Mouse (Mus musculus) kidney, embryonic 16.5 days (tissue): ENCODE results near the gene B4galnt4. TPM values are rescaled to one million over a fixed set of nuclear protein-coding genes. Genes with fewer than 3 reads are reported as not detected.
"Not testable (repeated sequence)": the region's sequence is repeated elsewhere in the genome, so short reads cannot be mapped to it uniquely, and the experiment has no call there.

Experiments used
- ATAC-seq: fragments of 200-750 bp; cut with Nextera tagmentation; 2 replicates; pipeline ENCODE4 v1.8.0; 2017; ENCODE audit warnings: moderate TSS enrichment; ENCODE audit not compliant: low FRiP score, low TSS enrichment
- H3K27ac ChIP-seq: fragments of 300-500 bp; sonication (generic); 2 replicates; pipeline ENCODE4 v1.5.1; 2014; ENCODE audit warnings: low read length
- H3K27me3 ChIP-seq: fragments of 300-500 bp; sonication (generic); 2 replicates; pipeline ENCODE4 v1.6.1; 2014; ENCODE audit warnings: low read length, control low read depth, mixed read lengths; ENCODE audit not compliant: insufficient read depth
- H3K36me3 ChIP-seq: fragments of 300-500 bp; sonication (generic); 2 replicates; pipeline ENCODE4 v1.6.1; 2014; ENCODE audit warnings: low read length, control low read depth, mixed read lengths; ENCODE audit not compliant: insufficient read depth
- H3K4me1 ChIP-seq: fragments of 300-500 bp; sonication (generic); 2 replicates; pipeline ENCODE4 v1.6.1; 2014; ENCODE audit warnings: low read length, control low read depth, mixed read lengths; ENCODE audit not compliant: insufficient read depth
- H3K4me2 ChIP-seq: fragments of 300-500 bp; sonication (generic); replicated peaks from 2 replicates; pipeline ENCODE4 v1.6.1; 2014; ENCODE audit warnings: low read depth, low read length
- H3K4me3 ChIP-seq: fragments of 300-500 bp; sonication (generic); 2 replicates; pipeline ENCODE4 v1.5.1; 2014; ENCODE audit warnings: mild to moderate bottlenecking, low read length
- H3K9ac ChIP-seq: fragments of 300-500 bp; sonication (generic); replicated peaks from 2 replicates; pipeline ENCODE4 v1.6.1; 2014; ENCODE audit warnings: low read length
- H3K9me3 ChIP-seq: fragments of 300-500 bp; sonication (generic); 2 replicates; pipeline ENCODE4 v1.6.1; 2016; ENCODE audit warnings: low read length, control low read depth
- WGBS: fragments of 180-500 bp; shearing (Covaris S2); extraction: QIAGEN DNeasy Blood & Tissue Kit; methylation state at CpG from one replicate; pipeline ENCODE4 v1.1.7; 2014; 5-methylcytosine and 5-hydroxymethylcytosine counted together
- polyA plus RNA-seq: library from polyadenylated mRNA; unstranded; fragments of >200 nt; fragmentation: Nextera tagmentation; extraction: Ambion mirVana; gene quantifications from 2 replicates; pipeline ENCODE4 v1.2.1, GENCODE M21; 2015

B4galnt4 gene
- polyA plus RNA-seq, 1 experiment from 2014 or later = 13.9 TPM

GRCm38 (mm10) chr7:141026740-141027098, 34.2 kb upstream of the B4galnt4 start:
- no peaks in the 10 kb centered on the region for H3K36me3 ChIP-seq
- H3K9me3 ChIP-seq = no peaks in the 10 kb centered on the region

DNA sequence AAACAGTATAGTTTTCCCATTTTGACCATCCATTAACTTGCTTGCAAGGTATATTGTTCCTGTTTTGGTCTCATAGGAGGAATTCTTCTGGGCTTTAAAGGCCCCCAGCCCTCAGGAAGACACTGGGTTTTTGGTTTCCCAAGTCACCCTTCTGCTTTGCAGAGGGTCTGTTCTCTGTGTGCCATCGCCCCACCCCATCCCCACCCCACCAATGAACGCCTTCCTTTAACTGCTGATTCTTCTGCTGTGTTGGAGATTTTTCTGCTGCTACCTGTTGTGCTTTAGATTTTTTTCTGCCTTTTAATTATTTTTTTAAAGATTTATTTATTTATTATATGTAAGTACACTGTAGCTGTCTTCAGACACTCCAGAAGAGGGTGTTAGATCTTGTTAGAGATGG, 32.1 kb upstream of the B4galnt4 start, which contains the start of gene Gm17387:
Gene Gm17387, plus strand, starts transcription at position 301 of the 400 bp plus-strand sequence.
- Histone ChIP-seq H3K9me3 (no peaks in the 10 kb centered on the region), H3K27ac (no peak within 1 kb of the TSS), H3K27me3 (no peaks in the 10 kb centered on the region), H3K4me3 (no peak within 1 kb of the TSS), H3K4me1 (peaks cover 7% of the 10 kb centered on the region; the same call in 1 of the 2 replicates), H3K4me2 (no peak within 1 kb of the TSS), H3K9ac (no peak within 1 kb of the TSS), H3K36me3 (no peaks in the 10 kb centered on the region)
- no peak for ATAC-seq
- 85% methylated on average over 2 of the region's 2 CpGs for WGBS

More at GRCm38 (mm10) chr7:141026740-141027098, 34.2 kb upstream of the B4galnt4 start:
- Histone ChIP-seq H3K9ac (no peak overlapping the region), H3K4me3 (no peak overlapping the region), H3K27ac (no peak overlapping the region), H3K27me3 (no peaks in the 10 kb centered on the region), H3K4me2 (no peak overlapping the region), H3K4me1 (peaks cover 7% of the 10 kb centered on the region; the same call in 1 of the 2 replicates)
- no peak for ATAC-seq
- WGBS = 71% methylated on average over 5 of the region's 5 CpGs

GRCm38 (mm10) chr7:141030390-141030789, 30.5 kb upstream of the B4galnt4 start:
- H3K27me3 ChIP-seq = no peaks in the 10 kb centered on the region
- H3K27ac ChIP-seq = no peak overlapping the region
- H3K4me2 ChIP-seq = no peak overlapping the region
- no peaks in the 10 kb centered on the region for H3K9me3 ChIP-seq
- no peak overlapping the region for H3K4me3 ChIP-seq
- H3K9ac ChIP-seq = no peak overlapping the region
- peaks cover 7% of the 10 kb centered on the region; the same call in 1 of the 2 replicates for H3K4me1 ChIP-seq
- no peak for ATAC-seq
- H3K36me3 ChIP-seq = no peaks in the 10 kb centered on the region
- WGBS = 62% methylated on average over 3 of the region's 3 CpGs

GRCm38 (mm10) chr7:141032458-141033167, 28.3 kb upstream of the B4galnt4 start:
- Histone ChIP-seq H3K4me1 (no peaks in the 10 kb centered on the region), H3K9ac (no peak overlapping the region), H3K27me3 (no peaks in the 10 kb centered on the region), H3K4me3 (no peak overlapping the region), H3K4me2 (no peak overlapping the region), H3K9me3 (no peaks in the 10 kb centered on the region), H3K27ac (no peak overlapping the region), H3K36me3 (no peaks in the 10 kb centered on the region)
- WGBS = 76% methylated on average over 9 of the region's 9 CpGs
- ATAC-seq = no peak

DNA sequence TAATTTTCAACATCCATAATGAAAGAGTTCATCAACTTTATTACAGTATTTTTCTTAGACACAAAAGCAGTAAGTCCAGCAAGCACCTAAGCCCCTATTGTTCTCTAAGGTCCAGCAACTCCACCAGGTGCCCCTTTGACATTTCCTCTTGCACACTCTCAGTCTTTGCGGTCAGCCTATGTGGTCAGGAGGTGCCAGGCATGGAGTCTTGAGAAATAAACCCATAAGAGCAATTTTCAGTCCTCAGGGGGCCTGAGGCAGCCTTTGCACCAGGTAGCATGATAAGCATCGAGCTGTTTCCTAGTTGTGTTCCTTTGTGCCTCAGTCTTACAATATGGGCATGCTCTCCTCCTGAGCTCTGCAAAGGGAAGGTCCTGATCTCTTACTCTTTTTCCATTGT, 24.3 kb upstream of the B4galnt4 start:
- not testable (repeated sequence) for H3K9me3 ChIP-seq, H3K36me3 ChIP-seq, H3K4me1 ChIP-seq, H3K4me3 ChIP-seq, H3K9ac ChIP-seq, H3K27me3 ChIP-seq, ATAC-seq, H3K4me2 ChIP-seq, H3K27ac ChIP-seq
- 67% methylated on average over 1 of the region's 2 CpGs for WGBS

DNA sequence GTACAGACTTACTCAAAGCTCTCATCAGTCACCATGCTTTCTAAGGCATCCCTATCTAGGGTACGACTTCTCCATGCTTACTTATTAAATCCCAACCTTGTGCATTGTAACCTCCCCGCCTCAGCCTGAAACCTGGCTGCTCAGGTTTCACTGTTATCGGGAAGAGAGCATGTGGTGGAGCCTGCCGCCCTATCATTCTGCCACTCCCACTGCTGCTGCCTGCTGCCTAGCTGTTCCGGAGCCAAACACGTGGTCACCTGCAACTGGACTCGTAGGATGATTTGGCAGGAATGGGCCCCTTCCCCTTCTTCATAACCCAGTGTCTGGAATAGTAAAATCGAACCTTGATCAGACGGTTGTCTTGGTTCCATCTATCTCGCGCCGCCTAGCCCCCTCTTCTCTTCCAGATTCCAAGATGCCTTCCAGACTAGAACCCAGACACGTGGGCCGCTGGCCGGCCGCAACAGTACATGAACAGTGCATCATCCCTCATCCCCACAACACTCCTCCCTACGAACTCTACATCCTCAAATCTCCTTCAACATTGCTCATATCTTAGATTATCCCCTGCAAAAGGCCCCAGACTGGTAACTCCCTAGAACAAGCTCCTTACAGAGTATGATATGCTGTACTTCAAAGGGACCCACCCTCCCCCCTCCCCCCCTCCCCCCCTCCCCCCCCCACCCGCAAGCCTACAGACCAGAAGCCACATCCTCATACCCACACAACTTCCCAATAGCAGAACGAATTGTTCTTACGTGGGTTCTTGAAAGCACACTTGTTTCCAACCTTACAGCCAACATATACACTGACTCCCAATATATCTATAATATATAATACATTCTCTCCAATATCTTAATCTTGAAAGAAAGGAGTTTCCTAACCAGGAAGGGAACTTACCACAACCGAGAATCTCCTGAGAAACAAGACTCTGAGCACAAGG, 22.5 kb upstream of the B4galnt4 start:
- Histone ChIP-seq H3K9ac (no peak overlapping the region), H3K27me3 (no peaks in the 10 kb centered on the region), H3K27ac (no peak overlapping the region), H3K36me3 (no peaks in the 10 kb centered on the region), H3K4me2 (no peak overlapping the region), H3K9me3 (no peaks in the 10 kb centered on the region), H3K4me1 (peaks cover 3% of the 10 kb centered on the region; the same call in 1 of the 2 replicates), H3K4me3 (no peak overlapping the region)
- WGBS = 64% methylated on average over 20 of the region's 21 CpGs
- no peak for ATAC-seq

DNA sequence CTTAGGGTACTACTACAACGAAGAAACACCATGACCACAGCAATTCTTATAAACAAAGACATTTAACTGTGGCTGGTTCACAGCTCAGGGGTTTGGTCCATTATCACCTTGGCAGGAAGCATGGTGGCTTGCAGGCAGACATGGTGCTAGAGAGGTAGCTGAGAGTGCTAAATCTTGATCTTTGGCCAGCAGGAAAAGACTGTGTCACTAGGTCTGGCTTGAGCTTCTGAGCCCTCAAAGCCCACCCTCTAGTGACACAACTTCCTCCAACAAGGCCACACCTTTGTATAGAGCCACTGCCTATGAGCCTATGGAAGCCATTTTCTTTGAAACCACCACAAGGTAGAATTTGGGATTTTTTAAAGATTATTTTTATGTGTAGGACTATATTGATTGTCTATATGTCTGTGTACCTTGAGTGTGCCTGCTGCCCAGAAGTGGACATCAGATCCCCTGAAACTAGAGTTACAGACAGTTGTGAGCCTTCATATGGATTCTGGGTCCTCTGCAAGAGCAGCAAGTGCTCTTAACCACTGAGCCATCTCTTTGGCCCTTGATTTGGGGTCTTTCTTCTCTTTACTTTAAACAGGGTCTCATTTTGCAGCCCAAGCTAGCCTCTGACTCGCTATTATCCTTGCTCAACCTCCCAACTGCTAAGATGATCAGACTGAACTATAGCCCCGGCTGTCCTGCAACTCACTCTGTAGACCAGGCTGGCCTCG, 21.4 kb upstream of the B4galnt4 start:
- ATAC-seq = no peak
- no peak overlapping the region for H3K4me3 ChIP-seq
- H3K4me2 ChIP-seq = no peak overlapping the region
- 88% methylated on average over 4 of the region's 4 CpGs for WGBS
- H3K9ac ChIP-seq = no peak overlapping the region
- H3K36me3 ChIP-seq = no peaks in the 10 kb centered on the region
- no peaks in the 10 kb centered on the region for H3K9me3 ChIP-seq
- H3K4me1 ChIP-seq = peaks cover 3% of the 10 kb centered on the region; the same call in 1 of the 2 replicates
- H3K27me3 ChIP-seq = no peaks in the 10 kb centered on the region
- H3K27ac ChIP-seq = no peak overlapping the region

GRCm38 (mm10) chr7:141040867-141041606, 19.9 kb upstream of the B4galnt4 start:
- Histone ChIP-seq H3K27me3 (no peaks in the 10 kb centered on the region), H3K9ac (peak overlapping the region; percentile 4; the same call in 1 of the 2 replicates), H3K9me3 (no peaks in the 10 kb centered on the region), H3K4me1 (peaks cover 3% of the 10 kb centered on the region; the same call in 1 of the 2 replicates), H3K4me3 (no peak overlapping the region), H3K36me3 (no peaks in the 10 kb centered on the region), H3K4me2 (no peak overlapping the region; the same call in 1 of the 2 replicates), H3K27ac (peak overlapping the region; percentile 89)
- 36% methylated on average over 6 of the region's 9 CpGs for WGBS
- 0 out of 2 replicates have a peak, but pooled peaks have one; percentile 37 for ATAC-seq

- H3K27ac ChIP-seq = peak overlapping the region; percentile 89
These were observed 19.2 kb upstream of the B4galnt4 start for GRCm38 (mm10) chr7:141041661-141042060.

More at GRCm38 (mm10) chr7:141041661-141042060, 19.2 kb upstream of the B4galnt4 start:
- Histone ChIP-seq H3K9me3 (no peaks in the 10 kb centered on the region), H3K36me3 (no peaks in the 10 kb centered on the region), H3K27me3 (no peaks in the 10 kb centered on the region), H3K4me3 (no peak overlapping the region), H3K4me1 (peaks cover 5% of the 10 kb centered on the region; the same call in 1 of the 2 replicates), H3K4me2 (no peak overlapping the region), H3K9ac (no peak overlapping the region)
- peak; percentile 83 for ATAC-seq
- 29% methylated on average over 5 of the region's 5 CpGs for WGBS
